Mouse (Mus musculus) stomach, embryonic 14.5 days (tissue): ENCODE measurements at regions not wholly inside any gene's neighbourhood (a gene's known extent, or its start where the extent isn't known, plus 50 kb on each side); places are given as distances from the start of the nearest gene placed in this dataset.

ENCODE experiments used
- ATAC-seq: fragments of 200-750 bp; cut with Nextera tagmentation; 2 replicates; pipeline ENCODE4 v1.8.0; 2017; ENCODE audit warnings: low read depth, moderate TSS enrichment; ENCODE audit not compliant: insufficient number of reproducible peaks, insufficient read depth, low FRiP score
- H3K27ac ChIP-seq: fragments of 300-500 bp; sonication (generic); 2 replicates; pipeline ENCODE4 v1.5.1; 2014; ENCODE audit warnings: mild to moderate bottlenecking, low read length, moderate library complexity, mixed read lengths
- H3K27me3 ChIP-seq: fragments of 300-500 bp; sonication (generic); 2 replicates; pipeline ENCODE4 v1.6.1; 2014; ENCODE audit warnings: low read length, control low read depth, mixed read lengths; ENCODE audit not compliant: control insufficient read depth, insufficient read depth
- H3K36me3 ChIP-seq: fragments of 300-500 bp; sonication (generic); 2 replicates; pipeline ENCODE4 v1.6.1; 2014; ENCODE audit warnings: mild to moderate bottlenecking, control low read depth, low read length, moderate library complexity, mixed read lengths; ENCODE audit not compliant: control insufficient read depth, insufficient read depth
- H3K4me1 ChIP-seq: fragments of 300-500 bp; sonication (generic); 2 replicates; pipeline ENCODE4 v1.6.1; 2014; ENCODE audit warnings: low read length, control low read depth, mixed read lengths; ENCODE audit not compliant: control insufficient read depth, insufficient read depth
- H3K4me2 ChIP-seq: fragments of 300-500 bp; sonication (generic); replicated peaks from 2 replicates; pipeline ENCODE4 v1.6.1; 2014; ENCODE audit warnings: low read depth, low read length, control low read depth
- H3K4me3 ChIP-seq: fragments of 300-500 bp; sonication (generic); 2 replicates; pipeline ENCODE4 v1.5.1; 2014; ENCODE audit warnings: low read depth, low read length, control low read depth
- H3K9ac ChIP-seq: fragments of 300-500 bp; sonication (generic); replicated peaks from 2 replicates; pipeline ENCODE4 v1.6.1; 2014; ENCODE audit warnings: low read depth, mild to moderate bottlenecking, control low read depth, low read length, moderate library complexity, mixed read lengths
- H3K9me3 ChIP-seq: fragments of 300-500 bp; sonication (generic); 2 replicates; pipeline ENCODE4 v1.6.1; 2016; ENCODE audit warnings: low read depth, low read length, control low read depth; ENCODE audit not compliant: control insufficient read depth
- WGBS: fragments of 180-500 bp; shearing (Covaris S2); extraction: QIAGEN DNeasy Blood & Tissue Kit; methylation state at CpG from one replicate; pipeline ENCODE4 v1.1.7; 2014; 5-methylcytosine and 5-hydroxymethylcytosine counted together

DNA sequence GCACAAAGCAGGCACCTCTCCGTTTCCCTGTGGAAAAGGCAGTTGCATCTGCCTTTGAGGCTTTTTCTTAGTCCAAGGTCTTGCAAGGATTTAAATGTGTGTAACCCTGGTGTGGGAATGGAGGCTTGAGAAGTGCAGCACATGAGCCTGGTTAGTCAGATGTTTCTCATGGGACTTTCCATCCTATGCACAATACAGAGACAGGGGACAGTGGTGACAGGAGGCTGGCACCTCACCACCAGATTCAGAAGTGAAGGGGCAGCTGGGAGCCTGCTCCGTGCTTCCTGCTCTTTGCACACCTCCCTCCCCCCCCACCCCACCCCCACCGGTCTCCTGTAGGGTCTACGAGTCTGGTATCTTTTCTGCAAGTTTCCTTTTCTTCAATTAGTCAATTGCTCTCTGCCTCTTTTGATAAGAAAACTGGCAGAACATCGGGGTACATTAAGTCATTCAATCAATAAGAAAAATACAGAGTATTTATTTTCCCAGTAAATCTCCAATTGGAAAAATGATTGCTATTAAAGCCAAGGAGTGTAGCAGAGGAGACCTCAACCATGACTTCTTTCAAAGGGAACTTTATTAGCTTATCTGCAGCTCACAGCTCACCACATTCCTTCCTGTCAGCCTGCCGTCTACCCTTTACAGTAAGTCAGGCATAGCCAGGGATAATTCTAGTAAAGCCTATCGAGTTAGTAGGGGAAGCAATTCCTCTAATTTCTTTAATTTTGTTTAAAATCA is 68.1 kb upstream of the Dph5 start:
- Histone ChIP-seq H3K27ac (no peak overlapping the region), H3K27me3 (no peaks in the 10 kb centered on the region), H3K4me3 (no peak overlapping the region), H3K9ac (no peak overlapping the region), H3K36me3 (no peaks in the 10 kb centered on the region), H3K9me3 (no peaks in the 10 kb centered on the region), H3K4me2 (no peak overlapping the region), H3K4me1 (0 out of 2 replicates have a peak, but pooled peaks cover 5% of the 10 kb centered on the region)
- 46% methylated on average over 7 of the region's 7 CpGs for WGBS
- ATAC-seq: no peak

DNA sequence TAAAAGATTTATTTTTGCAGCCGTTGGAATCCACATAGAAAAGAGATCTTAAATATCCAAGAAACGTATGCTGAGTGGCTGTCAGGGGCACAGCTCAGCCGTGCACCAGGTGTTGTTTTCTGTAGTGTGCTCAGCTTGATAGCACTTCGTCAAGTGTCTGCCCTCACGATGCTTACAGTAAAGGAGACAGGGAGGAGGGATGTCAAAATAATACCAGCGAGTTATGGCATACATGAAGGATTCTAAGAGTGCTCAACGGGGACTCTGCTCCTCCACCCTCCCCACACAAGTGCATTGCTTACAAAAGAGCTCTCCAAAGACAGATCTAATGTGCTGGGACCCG is 67.5 kb upstream of the Dph5 start:
- Histone ChIP-seq H3K27me3 (no peaks in the 10 kb centered on the region), H3K4me3 (no peak overlapping the region), H3K4me2 (no peak overlapping the region), H3K36me3 (no peaks in the 10 kb centered on the region), H3K9me3 (no peaks in the 10 kb centered on the region), H3K9ac (no peak overlapping the region), H3K4me1 (0 out of 2 replicates have a peak, but pooled peaks cover 5% of the 10 kb centered on the region), H3K27ac (no peak overlapping the region)
- WGBS: 31% methylated on average over 8 of the region's 8 CpGs
- ATAC-seq: no peak

DNA sequence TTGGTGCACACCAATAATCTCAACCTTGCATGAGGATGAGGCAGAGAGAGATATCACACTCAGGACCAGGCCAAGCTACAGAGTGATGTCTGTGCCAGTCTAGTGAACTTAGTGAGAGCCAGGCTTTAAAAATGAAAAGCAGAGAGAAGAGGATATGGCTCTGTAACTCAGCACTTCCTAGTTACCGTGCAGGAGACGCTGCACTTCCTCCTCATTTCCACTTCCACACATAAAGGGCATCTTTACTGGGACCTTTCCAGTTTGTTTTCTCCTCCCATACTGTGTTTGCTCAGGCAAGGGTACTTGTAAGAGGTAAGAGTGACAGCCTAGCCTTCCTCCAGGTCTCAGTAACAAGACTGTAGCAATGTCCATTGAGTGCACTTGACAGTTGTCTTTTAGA is 66.0 kb upstream of the Dph5 start:
- no peaks in the 10 kb centered on the region for H3K36me3 ChIP-seq
- H3K4me3 ChIP-seq: no peak overlapping the region
- H3K27ac ChIP-seq: no peak overlapping the region
- H3K27me3 ChIP-seq: no peaks in the 10 kb centered on the region
- H3K4me1 ChIP-seq: no peaks in the 10 kb centered on the region
- no peak overlapping the region for H3K9ac ChIP-seq
- ATAC-seq: no peak
- no peak overlapping the region for H3K4me2 ChIP-seq
- 78% methylated on average over 2 of the region's 2 CpGs for WGBS
- H3K9me3 ChIP-seq: no peaks in the 10 kb centered on the region

DNA sequence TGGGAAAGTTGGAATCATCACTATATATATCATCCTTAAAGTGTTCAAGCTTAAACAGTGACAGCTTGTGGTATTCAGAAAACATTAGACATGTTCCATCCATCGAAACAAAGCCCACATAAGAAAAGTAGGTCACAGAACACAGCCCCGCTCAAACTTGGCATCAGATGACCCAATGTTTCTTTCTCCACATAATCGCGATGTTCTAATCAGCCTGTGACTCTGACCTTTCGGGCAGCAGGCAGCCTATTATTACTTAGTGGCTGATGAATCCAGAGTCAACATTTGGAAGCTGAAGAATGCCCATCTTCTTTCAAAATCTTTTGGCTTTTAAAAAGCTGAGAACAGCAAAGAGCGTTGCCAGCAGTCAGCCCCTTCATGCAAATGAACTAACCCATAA is 65.1 kb upstream of the Dph5 start:
- Histone ChIP-seq H3K9ac (no peak overlapping the region), H3K4me2 (no peak overlapping the region), H3K4me3 (no peak overlapping the region), H3K27ac (no peak overlapping the region), H3K36me3 (no peaks in the 10 kb centered on the region), H3K4me1 (no peaks in the 10 kb centered on the region), H3K27me3 (no peaks in the 10 kb centered on the region), H3K9me3 (no peaks in the 10 kb centered on the region)
- WGBS: 52% methylated on average over 6 of the region's 6 CpGs
- ATAC-seq: no peak

DNA sequence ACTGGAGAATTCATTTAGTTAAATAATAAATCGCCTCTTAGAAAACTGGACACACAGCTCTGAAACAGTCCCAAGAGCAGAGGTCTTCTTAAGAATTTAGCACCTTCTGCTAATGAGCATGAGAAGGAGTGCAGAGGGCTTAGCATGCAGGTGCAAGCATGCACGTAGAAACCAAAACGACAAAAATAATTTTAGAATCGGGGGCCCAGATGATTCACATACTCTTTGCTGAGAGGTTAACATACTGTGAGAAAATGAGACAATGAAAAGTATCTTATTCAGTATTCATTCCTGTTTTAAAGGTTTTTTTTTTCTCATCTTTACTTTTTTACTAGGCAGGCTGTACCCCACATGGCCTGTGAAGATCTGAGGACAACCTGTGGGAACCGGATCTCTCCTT is 63.9 kb upstream of the Dph5 start:
- WGBS: 87% methylated on average over 5 of the region's 5 CpGs
- ATAC-seq: no peak
- H3K4me3 ChIP-seq: no peak overlapping the region

DNA sequence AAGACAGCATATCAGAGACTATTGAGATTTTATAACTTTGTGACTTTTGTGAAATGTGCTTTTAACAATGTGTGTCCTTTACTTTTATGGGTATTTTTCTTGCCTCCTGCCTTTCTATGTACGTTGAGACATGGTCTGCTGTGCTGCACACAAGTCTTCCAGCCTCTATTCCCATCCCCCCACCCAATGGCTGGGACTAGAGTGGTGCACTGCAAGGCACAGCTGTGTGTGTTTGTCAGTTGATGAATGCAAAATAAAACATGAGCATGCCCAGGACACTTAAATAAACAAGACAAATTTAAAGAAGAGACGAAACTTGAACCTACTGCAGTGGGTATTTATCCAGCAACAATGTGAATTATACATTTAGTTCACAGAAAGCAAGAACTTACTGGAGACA is 62.8 kb upstream of the Dph5 start:
- Histone ChIP-seq H3K4me2 (no peak overlapping the region), H3K9ac (no peak overlapping the region), H3K36me3 (no peaks in the 10 kb centered on the region), H3K27me3 (no peaks in the 10 kb centered on the region), H3K4me1 (no peaks in the 10 kb centered on the region), H3K4me3 (no peak overlapping the region), H3K27ac (no peak overlapping the region), H3K9me3 (no peaks in the 10 kb centered on the region)
- WGBS: 34% methylated on average over 2 of the region's 2 CpGs
- no peak for ATAC-seq

More for the DNA sequence above, 63.9 kb upstream of the Dph5 start:
- Histone ChIP-seq H3K27ac (no peak overlapping the region), H3K4me2 (no peak overlapping the region), H3K4me1 (no peaks in the 10 kb centered on the region), H3K36me3 (no peaks in the 10 kb centered on the region), H3K27me3 (no peaks in the 10 kb centered on the region), H3K9ac (no peak overlapping the region), H3K9me3 (no peaks in the 10 kb centered on the region)

DNA sequence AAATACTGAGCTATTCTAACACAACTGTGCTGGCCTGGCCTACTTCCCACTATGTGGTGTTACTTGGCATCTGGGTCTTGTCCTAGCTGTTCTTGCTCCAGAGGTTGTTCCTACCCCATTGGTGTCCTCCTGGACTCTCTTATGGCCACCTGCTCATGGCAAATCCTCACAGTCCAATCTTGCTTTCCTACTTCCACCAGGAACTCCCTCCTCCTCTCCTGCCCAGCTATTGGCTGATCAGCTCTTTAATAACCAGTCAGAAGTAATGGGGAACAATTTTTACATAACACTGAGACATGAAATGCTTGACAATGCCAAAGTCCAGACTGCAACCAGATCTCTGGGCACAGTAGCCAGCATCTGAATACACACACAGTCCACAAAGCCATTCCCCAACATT is 52.3 kb upstream of the Dph5 start:
- no peak overlapping the region for H3K4me3 ChIP-seq
- H3K36me3 ChIP-seq: no peaks in the 10 kb centered on the region
- H3K9me3 ChIP-seq: no peaks in the 10 kb centered on the region
- H3K27me3 ChIP-seq: no peaks in the 10 kb centered on the region
- H3K4me2 ChIP-seq: no peak overlapping the region
- no peak overlapping the region for H3K27ac ChIP-seq
- H3K4me1 ChIP-seq: no peaks in the 10 kb centered on the region
- ATAC-seq: no peak
- H3K9ac ChIP-seq: no peak overlapping the region

DNA sequence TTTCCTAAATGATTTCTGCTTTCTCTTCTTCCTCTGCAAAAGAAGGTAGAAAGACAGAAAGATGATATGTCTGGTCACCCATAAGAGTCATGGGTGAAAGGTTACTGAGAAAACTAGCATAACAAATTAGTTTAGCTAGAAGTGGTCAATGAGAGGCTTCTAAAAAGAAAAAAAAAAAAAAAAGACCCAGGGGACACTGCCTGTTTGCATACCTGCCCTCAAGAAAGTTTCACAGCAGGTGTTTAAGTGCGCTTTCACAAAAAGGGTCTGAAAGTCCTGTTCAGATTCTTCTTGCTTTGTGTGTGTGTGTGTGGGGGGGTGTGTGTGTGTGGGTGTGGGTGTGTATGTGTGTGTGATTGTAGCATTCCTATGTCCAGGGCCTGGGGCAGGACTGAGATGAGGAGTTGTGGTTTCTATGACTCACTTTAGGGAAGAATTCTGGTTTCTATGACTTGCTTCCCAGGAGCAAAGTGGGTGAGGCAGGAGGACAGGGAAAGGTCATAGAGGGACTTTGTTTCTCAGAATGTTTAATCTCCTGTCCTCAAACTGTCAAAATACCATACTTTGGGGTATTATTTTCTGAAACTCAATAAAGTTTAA is 49.9 kb upstream of the Dph5 start:
- no peaks in the 10 kb centered on the region for H3K9me3 ChIP-seq
- H3K4me3 ChIP-seq: no peak overlapping the region
- H3K4me2 ChIP-seq: no peak overlapping the region
- H3K9ac ChIP-seq: no peak overlapping the region
- 86% methylated on average over 1 of the region's 1 CpGs for WGBS
- ATAC-seq: no peak
- H3K27me3 ChIP-seq: no peaks in the 10 kb centered on the region
- no peak overlapping the region for H3K27ac ChIP-seq
- H3K4me1 ChIP-seq: no peaks in the 10 kb centered on the region
- no peaks in the 10 kb centered on the region for H3K36me3 ChIP-seq
